In the genomic region with DNA sequence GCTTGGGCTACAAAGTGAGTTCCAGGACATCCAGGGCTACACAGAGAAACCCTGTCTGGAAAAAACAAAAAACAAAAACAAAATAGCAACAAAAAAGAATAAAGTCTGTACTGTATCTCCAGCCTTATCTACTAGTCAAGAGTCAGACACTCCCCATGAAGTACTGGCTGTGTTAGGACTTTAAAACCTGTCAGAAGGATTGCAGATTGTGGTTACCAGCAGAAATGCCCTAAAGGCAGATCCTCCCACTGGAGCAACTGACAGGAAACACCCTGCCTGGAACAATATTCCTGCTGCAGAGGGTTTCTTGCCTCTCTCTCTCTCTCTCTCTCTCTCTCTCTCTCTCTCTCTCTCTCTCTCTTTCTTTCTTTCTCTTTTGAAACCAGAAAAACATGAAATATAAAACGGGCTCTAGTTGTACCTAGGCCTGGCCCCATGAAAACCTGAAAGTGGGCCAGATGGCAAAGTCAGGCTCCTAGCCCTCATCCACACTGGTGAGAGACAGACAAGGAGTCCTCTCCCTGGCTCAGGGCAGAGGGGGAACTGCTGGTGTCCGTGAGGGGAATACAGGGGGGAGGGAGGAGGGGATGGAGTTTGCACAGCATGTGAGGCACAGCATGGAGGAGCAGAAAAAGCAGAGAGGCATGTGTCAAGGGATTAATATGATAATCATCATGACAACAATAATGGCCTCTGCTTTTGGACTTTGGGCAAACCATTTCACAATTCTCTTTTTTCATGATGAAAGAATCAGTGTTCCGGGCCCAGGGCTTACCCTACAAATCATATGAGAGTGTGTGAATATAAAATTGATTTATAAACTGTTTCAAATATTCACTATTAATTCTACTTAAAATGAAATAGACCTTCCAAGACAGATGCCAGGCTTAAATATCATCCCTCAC, we compare ENCODE assay signal across 9 mouse cellular contexts. TPM values are rescaled to one million over a fixed set of nuclear protein-coding genes. Genes with fewer than 3 reads are reported as not detected.
DNase-seq lines count a peak whose midpoint lies in the region; ATAC-seq and TF ChIP-seq lines count a peak whose summit lies in the region.
"Had no signal": no experiment of that assay in that cellular context is flagged by ENCODE, and none has a peak within 500 bp of the region (broad histone marks: within the 10 kb centered on the region; RNA-seq: fewer than 3 reads in every experiment).

No protein-coding gene starts in this region.

- H3K36me3 ChIP-seq in kidney, embryonic 16.5 days (ENCODE audit: insufficient read depth, low read length): no peaks in the 10 kb centered on the region
- H3K36me3 ChIP-seq in heart, embryonic 16.5 days (ENCODE audit: control insufficient read depth, insufficient read depth): no peaks in the 10 kb centered on the region
- no peaks in the 10 kb centered on the region for H3K36me3 ChIP-seq in midbrain, embryonic 14.5 days (ENCODE audit: control insufficient read depth, insufficient read depth, low read length)

- 0 out of 2 replicates have a peak overlapping the region, but pooled peaks have one; percentile 35 for H3K9ac ChIP-seq in kidney, embryonic 16.5 days (replicated peaks; ENCODE audit: low read length)
- H3K9ac ChIP-seq in heart, embryonic 16.5 days (ENCODE audit: low read length): no peak overlapping the region
- no peak overlapping the region for H3K9ac ChIP-seq in midbrain, embryonic 14.5 days (replicated peaks; ENCODE audit: low read length)

- peaks cover 8% of the 10 kb centered on the region; the same call in 1 of the 2 replicates for H3K9me3 ChIP-seq in kidney, embryonic 16.5 days (ENCODE audit: low read length)
- peaks cover 6% of the 10 kb centered on the region for H3K9me3 ChIP-seq in heart, embryonic 16.5 days (replicated peaks; ENCODE audit: control insufficient read depth, low read length)
- H3K9me3 ChIP-seq in midbrain, embryonic 14.5 days (ENCODE audit: control insufficient read depth, low read length): peaks cover 5% of the 10 kb centered on the region; the same call in 1 of the 2 replicates

- peak overlapping the region; percentile 46 for H3K27ac ChIP-seq in kidney, embryonic 16.5 days (ENCODE audit: low read length)
- peak overlapping the region; percentile 6; the same call in 1 of the 2 replicates for H3K27ac ChIP-seq in bone marrow, adult 2 months (ENCODE audit: control insufficient read depth, insufficient read depth, low read depth, low read length, poor library complexity)
- peak overlapping the region; percentile 97 for H3K27ac ChIP-seq in heart, embryonic 16.5 days (ENCODE audit: low read length)
- peak overlapping the region; percentile 37; the same call in 1 of the 2 replicates for H3K27ac ChIP-seq in midbrain, embryonic 14.5 days (replicated peaks; ENCODE audit: low read depth, low read length)

- TF ChIP-seq POLR2A in bone marrow, adult 2 months (IDR thresholded peaks at IDR 0.05; ENCODE audit: borderline replicate concordance, control insufficient read depth, low read depth, low read length): no peak

- no peaks in the 10 kb centered on the region for H3K27me3 ChIP-seq in kidney, embryonic 16.5 days (ENCODE audit: insufficient read depth, low read length)
- H3K27me3 ChIP-seq in heart, embryonic 16.5 days (ENCODE audit: control insufficient read depth, insufficient read depth, low read length): no peaks in the 10 kb centered on the region
- H3K27me3 ChIP-seq in midbrain, embryonic 14.5 days (ENCODE audit: control insufficient read depth, insufficient read depth, low read length): no peaks in the 10 kb centered on the region

- no peak for ATAC-seq in kidney, embryonic 16.5 days (ENCODE audit: low FRiP score, low TSS enrichment)
- ATAC-seq in heart, embryonic 16.5 days (replicated peaks; ENCODE audit: extremely low read depth, insufficient read depth, low FRiP score): no peak
- ATAC-seq in midbrain, embryonic 14.5 days (ENCODE audit: low FRiP score, low TSS enrichment): no peak

- peaks cover 18% of the 10 kb centered on the region for H3K4me1 ChIP-seq in kidney, embryonic 16.5 days (ENCODE audit: insufficient read depth, low read length)
- H3K4me1 ChIP-seq in bone marrow, adult 2 months (ENCODE audit: control insufficient read depth, insufficient read depth, low read length): peaks cover 5% of the 10 kb centered on the region; the same call in 1 of the 2 replicates
- peaks cover 33% of the 10 kb centered on the region for H3K4me1 ChIP-seq in heart, embryonic 16.5 days (ENCODE audit: control insufficient read depth, insufficient read depth, low read length)
- peaks cover 16% of the 10 kb centered on the region for H3K4me1 ChIP-seq in midbrain, embryonic 14.5 days (ENCODE audit: control insufficient read depth, insufficient read depth, low read length)

- H3K4me3 ChIP-seq in kidney, embryonic 16.5 days (ENCODE audit: low read length): no peak overlapping the region
- H3K4me3 ChIP-seq in bone marrow, adult 2 months (replicated peaks; ENCODE audit: control insufficient read depth, low read depth, low read length): no peak overlapping the region
- no peak overlapping the region for H3K4me3 ChIP-seq in heart, embryonic 16.5 days (ENCODE audit: low read length)
- H3K4me3 ChIP-seq in midbrain, embryonic 14.5 days (replicated peaks; ENCODE audit: low read depth, low read length): no peak overlapping the region

- no peak overlapping the region for H3K4me2 ChIP-seq in kidney, embryonic 16.5 days (replicated peaks; ENCODE audit: low read depth, low read length)
- no peak overlapping the region for H3K4me2 ChIP-seq in heart, embryonic 16.5 days (ENCODE audit: low read depth, low read length)
- H3K4me2 ChIP-seq in midbrain, embryonic 14.5 days (ENCODE audit: low read length): no peak overlapping the region

- no peak for TF ChIP-seq CTCF in bone marrow, adult 2 months (IDR thresholded peaks at IDR 0.05; ENCODE audit: control insufficient read depth, insufficient read depth, low read length)

- 50% methylated on average over 3 of the region's 3 CpGs for WGBS in kidney, embryonic 16.5 days
- 27% methylated on average over 3 of the region's 3 CpGs for WGBS in bone marrow, adult 2 months
- WGBS in heart, embryonic 16.5 days: 60% methylated on average over 3 of the region's 3 CpGs
- 45% methylated on average over 3 of the region's 3 CpGs for WGBS in midbrain, embryonic 14.5 days

- DNase-seq in kidney, adult 8-10 months: no peak
- peak; percentile 33 for DNase-seq in midbrain, embryonic 14.5 days
- no peak for DNase-seq in spleen, postnatal 10 days (ENCODE audit: low spot score in 2 of 2)
- DNase-seq in left cerebral cortex, adult 8-10 months (ENCODE audit: low spot score in 2 of 2): no peak
- DNase-seq in urinary bladder, postnatal 36 days (ENCODE audit: low spot score in 2 of 2): no peak
- DNase-seq: adrenal gland, postnatal 10 days had no signal

RNA-seq across cellular contexts. Expression of a gene that starts 19.3 kb away (rescaled TPM):
- polyA plus RNA-seq in kidney, embryonic 16.5 days (2015; fragmentation: Nextera tagmentation; extraction: Ambion mirVana): not detected in 2 replicates
- polyA plus RNA-seq in bone marrow, adult 2 months (2011; ENCODE audit: insufficient read depth, insufficient read length, low replicate concordance, missing spikeins): not detected in 2 replicates
- polyA plus RNA-seq in heart, embryonic 16.5 days (2015; fragmentation: Nextera tagmentation; extraction: Ambion mirVana): not detected in 2 replicates
- not detected in 2 replicates for polyA plus RNA-seq in midbrain, embryonic 14.5 days (2014; fragmentation: Nextera tagmentation; extraction: Ambion mirVana)
- not detected for total RNA-seq in left cerebral cortex, adult 8-10 months (2022)
- total RNA-seq: adrenal gland, postnatal 10 days had no signal

RNA-seq across cellular contexts. Expression of a gene that starts 25.6 kb away (rescaled TPM):
- polyA plus RNA-seq in kidney, embryonic 16.5 days (2015; fragmentation: Nextera tagmentation; extraction: Ambion mirVana): 44.6 and 47.3 TPM in 2 replicates
- polyA plus RNA-seq in bone marrow, adult 2 months (2011; ENCODE audit: insufficient read depth, insufficient read length, low replicate concordance, missing spikeins): 34.0 and 40.0 TPM in 2 replicates
- polyA plus RNA-seq in heart, embryonic 16.5 days (2015; fragmentation: Nextera tagmentation; extraction: Ambion mirVana): 34.8 and 37.5 TPM in 2 replicates
- 43.5 and 61.5 TPM in 2 replicates for polyA plus RNA-seq in midbrain, embryonic 14.5 days (2014; fragmentation: Nextera tagmentation; extraction: Ambion mirVana)
- total RNA-seq in left cerebral cortex, adult 8-10 months (2022): 10 to 100 TPM; 58.1 to 71.3 (median 65.5) TPM

Comparison
In these comparisons a context has a peak if more than half of its experiments do, and no peak if none do; other contexts are left out.
1. H3K27ac ChIP-seq: peak in every context shown above with its lines; median percentile 97 in heart, embryonic 16.5 days; 46 in kidney, embryonic 16.5 days; 37 in midbrain, embryonic 14.5 days; 6 in bone marrow, adult 2 months.